Mouse (Mus musculus) CH12.LX (cell line): ENCODE measurements around the gene Gna12. TPM values are rescaled to one million over a fixed set of nuclear protein-coding genes. Genes with fewer than 3 reads are reported as not detected.

Experiments
- DNase-seq: peaks from one replicate; pipeline ENCODE4 v3.0.0-alpha.2; 2013; ENCODE audit errors: extremely low read depth
- H3K27ac ChIP-seq: 2 replicates; pipeline ENCODE4 v1.5.1; 2012; ENCODE audit warnings: low read depth, mild to moderate bottlenecking, control low read depth, moderate library complexity; ENCODE audit not compliant: insufficient read depth
- H3K27me3 ChIP-seq: replicated peaks from 2 replicates; pipeline ENCODE3; 2012; ENCODE audit warnings: inconsistent platforms
- H3K36me3 ChIP-seq, 2 experiments: replicated peaks in 1 of 2; 2 replicates each; pipeline versions ENCODE3 to v1.6.1; 2012; ENCODE audit warnings: inconsistent platforms in 1 of 2, low read length in 1 of 2, mild to moderate bottlenecking in 1 of 2, mixed read lengths in 1 of 2, moderate library complexity in 1 of 2; ENCODE audit not compliant: control insufficient read depth in 1 of 2, insufficient read depth in 1 of 2
- H3K4me1 ChIP-seq, 2 experiments: 2 replicates each; pipeline ENCODE4 v1.6.1; 2012; ENCODE audit warnings: inconsistent platforms in 1 of 2, moderate library complexity in 1 of 2; ENCODE audit not compliant: insufficient read depth in 2 of 2, control insufficient read depth in 1 of 2
- H3K4me2 ChIP-seq: 2 replicates; pipeline ENCODE4 v1.6.1; 2012; ENCODE audit warnings: low read depth, mild to moderate bottlenecking, control low read depth; ENCODE audit not compliant: poor library complexity, insufficient read depth, severe bottlenecking
- H3K4me3 ChIP-seq, 3 experiments: fragments of 150-350 bp in 1 of 3; sonication (generic) in 1 of 3; replicated peaks in 1 of 3; 2 replicates each; pipeline versions ENCODE3 to v1.5.1; 2011 to 2012; ENCODE audit warnings: low read depth in 2 of 3, low read length in 2 of 3, mild to moderate bottlenecking in 2 of 3, moderate library complexity in 2 of 3, control low read depth in 1 of 3, improper control_type of control experiment in 1 of 3, inconsistent platforms in 1 of 3, mixed read lengths in 1 of 3; ENCODE audit not compliant: poor library complexity in 1 of 3
- H3K79me2 ChIP-seq: replicated peaks from 2 replicates; pipeline ENCODE4 v1.6.1; 2012; ENCODE audit warnings: mild to moderate bottlenecking, moderate library complexity; ENCODE audit not compliant: control insufficient read depth, poor library complexity, insufficient read depth, severe bottlenecking; ENCODE audit errors: extremely low read depth
- H3K9ac ChIP-seq: 2 replicates; pipeline ENCODE4 v1.6.1; 2012; ENCODE audit warnings: low read depth, mild to moderate bottlenecking, control low read depth, moderate library complexity; ENCODE audit not compliant: insufficient read depth
- H3K9me3 ChIP-seq: replicated peaks from 2 replicates; pipeline ENCODE3; 2012; ENCODE audit warnings: low read length, inconsistent platforms, mixed read lengths
- CHD1 ChIP-seq: IDR thresholded peaks from 2 replicates; pipeline ENCODE4 v1.6.1; 2012; ENCODE audit warnings: low read depth, low read length, improper control_type of control experiment, inconsistent platforms
- CHD2 ChIP-seq: IDR thresholded peaks from 2 replicates; pipeline ENCODE4 v1.6.1; 2011; ENCODE audit warnings: low read length, improper control_type of control experiment
- CTCF ChIP-seq, 2 experiments: IDR thresholded peaks in 1 of 2; conservative IDR thresholded peaks in 1 of 2; 2 replicates each; pipeline ENCODE4 v1.5.1; 2011 to 2012; ENCODE audit warnings: low read depth in 2 of 2, low read length in 2 of 2, improper control_type of control experiment in 1 of 2, inconsistent platforms in 1 of 2, mild to moderate bottlenecking in 1 of 2, moderate library complexity in 1 of 2
- E2F4 ChIP-seq: IDR thresholded peaks from 2 replicates; pipeline ENCODE4 v1.6.1; 2011; ENCODE audit warnings: low read depth, low read length, improper control_type of control experiment; ENCODE audit not compliant: insufficient replicate concordance
- EP300 ChIP-seq: IDR thresholded peaks from 2 replicates; pipeline ENCODE4 v1.6.1; 2011; ENCODE audit warnings: low read length, improper control_type of control experiment
- HCFC1 ChIP-seq: IDR thresholded peaks from 2 replicates; pipeline ENCODE4 v1.6.1; 2012; ENCODE audit warnings: low read depth, mild to moderate bottlenecking, inconsistent platforms, low read length, improper control_type of control experiment
- JUND ChIP-seq: conservative IDR thresholded peaks from 2 replicates; pipeline ENCODE4 v1.6.1; 2011; ENCODE audit warnings: low read depth, low read length, improper control_type of control experiment
- KAT2A ChIP-seq: IDR thresholded peaks from 2 replicates; pipeline ENCODE4 v1.6.1; 2012; ENCODE audit warnings: low read length, improper control_type of control experiment, inconsistent platforms; ENCODE audit not compliant: insufficient replicate concordance
- MAFK ChIP-seq: IDR thresholded peaks from 2 replicates; pipeline ENCODE4 v1.6.1; 2011; ENCODE audit warnings: low read length, improper control_type of control experiment; ENCODE audit not compliant: insufficient replicate concordance
- MAX ChIP-seq: IDR thresholded peaks from 2 replicates; pipeline ENCODE4 v1.6.1; 2011; ENCODE audit warnings: low read length, improper control_type of control experiment
- MXI1 ChIP-seq: IDR thresholded peaks from 2 replicates; pipeline ENCODE4 v1.6.1; 2011; ENCODE audit warnings: mild to moderate bottlenecking, low read depth, low read length, improper control_type of control experiment
- MYC ChIP-seq: IDR thresholded peaks from 2 replicates; pipeline ENCODE4 v1.6.1; 2011; ENCODE audit warnings: low read depth, mild to moderate bottlenecking, improper control_type of control experiment, low read length
- NELFE ChIP-seq: IDR thresholded peaks from 2 replicates; pipeline ENCODE4 v1.6.1; 2011; ENCODE audit warnings: low read depth, low read length, improper control_type of control experiment
- NRF1 ChIP-seq: IDR thresholded peaks from 2 replicates; pipeline ENCODE4 v1.6.1; 2014; ENCODE audit warnings: low read depth, mild to moderate bottlenecking, inconsistent platforms, low read length, improper control_type of control experiment, moderate library complexity
- POLR2A ChIP-seq: IDR thresholded peaks from 2 replicates; pipeline ENCODE4 v1.6.1; 2011; ENCODE audit warnings: low read depth, mild to moderate bottlenecking, improper control_type of control experiment, low read length
- RAD21 ChIP-seq: IDR thresholded peaks from 2 replicates; pipeline ENCODE4 v1.6.1; 2011; ENCODE audit warnings: low read depth, mild to moderate bottlenecking, low read length, improper control_type of control experiment, moderate library complexity
- RCOR1 ChIP-seq: conservative IDR thresholded peaks from 2 replicates; pipeline ENCODE4 v1.6.1; 2012; ENCODE audit warnings: low read depth, mild to moderate bottlenecking, inconsistent platforms, low read length, improper control_type of control experiment
- UBTF ChIP-seq: IDR thresholded peaks from 2 replicates; pipeline ENCODE4 v1.6.1; 2012; ENCODE audit warnings: low read depth, mild to moderate bottlenecking, inconsistent platforms, low read length, improper control_type of control experiment, moderate library complexity
- ZC3H11A ChIP-seq: IDR thresholded peaks from 2 replicates; pipeline ENCODE4 v1.6.1; 2012; ENCODE audit warnings: low read depth, mild to moderate bottlenecking, inconsistent platforms, low read length, improper control_type of control experiment
- ZKSCAN1 ChIP-seq: IDR thresholded peaks from 2 replicates; pipeline ENCODE4 v1.6.1; 2012; ENCODE audit warnings: low read depth, inconsistent platforms, low read length, improper control_type of control experiment, borderline replicate concordance
- ZMIZ1 ChIP-seq: IDR thresholded peaks from 2 replicates; pipeline ENCODE4 v1.6.1; 2012; ENCODE audit warnings: low read depth, mild to moderate bottlenecking, inconsistent platforms, low read length, improper control_type of control experiment
- dilution Hi-C: fragments of 300-500 bp; cut with MboI; formaldehyde crosslinking; loops from 2 replicates; pipeline ENCODE4 v1.14.3; 2020; ENCODE audit warnings: low sequenced_read_pairs; ENCODE audit not compliant: extremely low pct_unique_long_range_greater_than_20kb, extremely low pct_ligation_motif_present
- in situ Hi-C: fragments of 300-500 bp; cut with MboI; formaldehyde crosslinking; loops from 3 replicates; pipeline ENCODE4 v1.14.3; 2019; ENCODE audit warnings: low sequenced_read_pairs, low pct_ligation_motif_present, low pct_unique_long_range_greater_than_20kb, mixed read lengths
- polyA plus RNA-seq: library from polyadenylated mRNA; unstranded; fragments of >175 nt; gene quantifications from 2 replicates; pipeline ENCODE4 v1.2.1, GENCODE M21; 2012; ENCODE audit warnings: low read depth; ENCODE audit not compliant: insufficient read length
- total RNA-seq, 2 experiments: library from RNA; depleted of rRNA; stranded (reverse); fragments of 300-350 nt in 1 of 2; fragments of >200 nt in 1 of 2; gene quantifications; 2 replicates each; pipeline ENCODE4 v1.2.3; 2012 to 2014

Gna12 gene
- total and polyA plus RNA-seq, 3 experiments = 11.5 to 15.8 (median 15.4) TPM

- in situ Hi-C loops (loop anchor here (5.0 to 10.0 kb wide), 3 partner anchors 34 to 196 kb away; partner anchors contain the start of gene Brat1), dilution Hi-C loops (no loop called here)
- H3K79me2 ChIP-seq = no peaks in the 10 kb centered on the region
- peak overlapping the region; percentile 7 to 63 (median 34) for H3K4me3 ChIP-seq
- no peak overlapping the region; the same call in 1 of the 2 replicates for H3K9ac ChIP-seq
- peak overlapping the region; percentile 4; the same call in 1 of the 2 replicates for H3K4me2 ChIP-seq
- TF ChIP-seq MXI1 = peak; percentile 26; the same call in 1 of the 2 replicates
- no peak for TF ChIP-seq MYC
- peak; percentile 40 for TF ChIP-seq POLR2A
- TF ChIP-seq HCFC1 = 0 out of 2 replicates have a peak, but pooled peaks have one; percentile 33
- H3K9me3 ChIP-seq = no peaks in the 10 kb centered on the region
- no peaks in the 10 kb centered on the region for H3K27me3 ChIP-seq
- no peak overlapping the region for H3K27ac ChIP-seq
- peaks cover 3 to 20% of the 10 kb centered on the region in 2 experiments for H3K36me3 ChIP-seq
- peaks cover 9 to 52% of the 10 kb centered on the region in 2 experiments; a peak in 3 of 4 replicates for H3K4me1 ChIP-seq
- DNase-seq = peak; percentile 59
Observed at GRCm38 (mm10) chr5:140741040-140741439, 89.2 kb downstream of the Gna12 start.

- in situ Hi-C loops = loop anchor here (5.0 to 10.0 kb wide), 3 partner anchors 33 to 195 kb away; partner anchors contain the start of gene Brat1
Observed at GRCm38 (mm10) chr5:140739813-140740212, 90.4 kb downstream of the Gna12 start.

GRCm38 (mm10) chr5:140736166-140736565 is 94.1 kb downstream of the Gna12 start:
- in situ Hi-C loops = no loop called here
- no peak overlapping the region for H3K4me3 ChIP-seq
- H3K27ac ChIP-seq = no peak overlapping the region
- dilution Hi-C loops = no loop called here
- no peak overlapping the region for H3K9ac ChIP-seq
- H3K36me3 ChIP-seq = no peaks in the 10 kb centered on the region
- no peaks in the 10 kb centered on the region for H3K27me3 ChIP-seq
- peaks cover 13 to 52% of the 10 kb centered on the region in 2 experiments for H3K4me1 ChIP-seq
- H3K4me2 ChIP-seq = no peak overlapping the region
- H3K79me2 ChIP-seq = no peaks in the 10 kb centered on the region
- no peaks in the 10 kb centered on the region for H3K9me3 ChIP-seq
- TF ChIP-seq NRF1 = no peak
- TF ChIP-seq UBTF = no peak
- TF ChIP-seq CHD1 = no peak
- TF ChIP-seq MYC = no peak
- no peak for TF ChIP-seq NELFE
- no peak for TF ChIP-seq MAFK
- no peak for TF ChIP-seq JUND
- no peak for TF ChIP-seq EP300
- no peak for TF ChIP-seq RAD21
- no peak for TF ChIP-seq CTCF (conservative IDR thresholded peaks at IDR 0.05 in 1 of 2, IDR thresholded peaks at IDR 0.05 in 1 of 2; ENCODE audit: low read depth in 2 of 2, low read length in 2 of 2)
- no peak for TF ChIP-seq E2F4
- TF ChIP-seq MAX = no peak
- TF ChIP-seq CHD2 = no peak
- no peak for TF ChIP-seq ZKSCAN1
- TF ChIP-seq ZMIZ1 = no peak
- no peak for TF ChIP-seq MXI1
- TF ChIP-seq KAT2A = no peak
- no peak for DNase-seq

More at GRCm38 (mm10) chr5:140739813-140740212, 90.4 kb downstream of the Gna12 start:
- no peak overlapping the region for H3K9ac ChIP-seq
- no peak overlapping the region for H3K4me3 ChIP-seq
- H3K27me3 ChIP-seq = no peaks in the 10 kb centered on the region
- H3K4me1 ChIP-seq = peaks cover 9 to 52% of the 10 kb centered on the region in 2 experiments; a peak in 3 of 4 replicates
- no peaks in the 10 kb centered on the region for H3K9me3 ChIP-seq
- H3K79me2 ChIP-seq = no peaks in the 10 kb centered on the region
- no peak overlapping the region for H3K4me2 ChIP-seq
- H3K36me3 ChIP-seq = peaks cover 3 to 15% of the 10 kb centered on the region in 2 experiments
- H3K27ac ChIP-seq = no peak overlapping the region
- DNase-seq = no peak
- no peak for TF ChIP-seq ZC3H11A
- no peak for TF ChIP-seq RCOR1
- dilution Hi-C loops = no loop called here
